Mouse (Mus musculus): ENCODE data around the gene Tmem222.

The Tmem222 gene

GRCm38 (mm10) chr4:133277104-133278026, at the start of gene Tmem222:
Gene Tmem222 (minus strand): TSS chr4:133277792.
- in situ Hi-C loops (cut with MboI) = no loop called here

- in situ Hi-C loops (cut with MboI) = no loop called here
These were observed 42.1 kb upstream of the Tmem222 start for GRCm38 (mm10) chr4:133319667-133320066.

GRCm38 (mm10) chr4:133315991-133316390, 38.4 kb upstream of the Tmem222 start:
- in situ Hi-C loops (cut with MboI) = no loop called here

GRCm38 (mm10) chr4:133314896-133315295, 37.3 kb upstream of the Tmem222 start:
- in situ Hi-C loops (cut with MboI) = no loop called here

- in situ Hi-C loops (cut with MboI) = no loop called here
These were observed 32.4 kb upstream of the Tmem222 start for GRCm38 (mm10) chr4:133309948-133310347.

GRCm38 (mm10) chr4:133307331-133307730, 29.7 kb upstream of the Tmem222 start:
- in situ Hi-C loops (cut with MboI) = no loop called here

GRCm38 (mm10) chr4:133305825-133306224, 28.2 kb upstream of the Tmem222 start:
- in situ Hi-C loops (cut with MboI) = no loop called here

GRCm38 (mm10) chr4:133304770-133305169, 27.2 kb upstream of the Tmem222 start:
- in situ Hi-C loops (cut with MboI) = loop anchor here (5.0 kb wide), 1 partner anchor 87 kb away; no protein-coding TSS in a partner anchor

GRCm38 (mm10) chr4:133302668-133303067, 25.1 kb upstream of the Tmem222 start:
- in situ Hi-C loops (cut with MboI) = loop anchor here (5.0 kb wide), 1 partner anchor 85 kb away; no protein-coding TSS in a partner anchor

- in situ Hi-C loops (cut with MboI) = loop anchor here (5.0 kb wide), 1 partner anchor 85 kb away; no protein-coding TSS in a partner anchor
These were observed 24.2 kb upstream of the Tmem222 start for GRCm38 (mm10) chr4:133301802-133302201.

GRCm38 (mm10) chr4:133300421-133300820, 22.8 kb upstream of the Tmem222 start:
- in situ Hi-C loops (cut with MboI) = loop anchor here (5.0 kb wide), 1 partner anchor 83 kb away; no protein-coding TSS in a partner anchor

GRCm38 (mm10) chr4:133299701-133300100, 22.1 kb upstream of the Tmem222 start:
- in situ Hi-C loops (cut with MboI) = loop anchor here (5.0 kb wide), 2 partner anchors 82 to 292 kb away; no protein-coding TSS in a partner anchor

- in situ Hi-C loops (cut with MboI) = loop anchor here (5.0 kb wide), 1 partner anchor 291 kb away; no protein-coding TSS in a partner anchor
These were observed 21.1 kb upstream of the Tmem222 start for GRCm38 (mm10) chr4:133298516-133299365.

GRCm38 (mm10) chr4:133297801-133298238, 20.2 kb upstream of the Tmem222 start:
- in situ Hi-C loops (cut with MboI) = loop anchor here (5.0 kb wide), 1 partner anchor 291 kb away; no protein-coding TSS in a partner anchor

GRCm38 (mm10) chr4:133297360-133297759, 19.8 kb upstream of the Tmem222 start:
- in situ Hi-C loops (cut with MboI) = loop anchor here (5.0 kb wide), 1 partner anchor 290 kb away; no protein-coding TSS in a partner anchor

- in situ Hi-C loops (cut with MboI) = no loop called here
These were observed 16.5 kb upstream of the Tmem222 start for GRCm38 (mm10) chr4:133294084-133294483.

GRCm38 (mm10) chr4:133292901-133293843, 15.6 kb upstream of the Tmem222 start:
- in situ Hi-C loops (cut with MboI) = no loop called here

GRCm38 (mm10) chr4:133292405-133292804, 14.8 kb upstream of the Tmem222 start:
- in situ Hi-C loops (cut with MboI) = no loop called here

GRCm38 (mm10) chr4:133291255-133291654, 13.7 kb upstream of the Tmem222 start:
- in situ Hi-C loops (cut with MboI) = no loop called here

GRCm38 (mm10) chr4:133286476-133287077, 9.0 kb upstream of the Tmem222 start:
- in situ Hi-C loops (cut with MboI) = no loop called here
